Mouse (Mus musculus): ENCODE results near the gene Megf8. TPM values are rescaled to one million over a fixed set of nuclear protein-coding genes. Genes with fewer than 3 reads are reported as not detected.
"Not testable (repeated sequence)": the region's sequence is repeated elsewhere in the genome, so short reads cannot be mapped to it uniquely, and the experiment has no call there.

The Megf8 gene
- polyA plus RNA-seq, 1 experiment from 2014 or later: 6.2 TPM

DNA sequence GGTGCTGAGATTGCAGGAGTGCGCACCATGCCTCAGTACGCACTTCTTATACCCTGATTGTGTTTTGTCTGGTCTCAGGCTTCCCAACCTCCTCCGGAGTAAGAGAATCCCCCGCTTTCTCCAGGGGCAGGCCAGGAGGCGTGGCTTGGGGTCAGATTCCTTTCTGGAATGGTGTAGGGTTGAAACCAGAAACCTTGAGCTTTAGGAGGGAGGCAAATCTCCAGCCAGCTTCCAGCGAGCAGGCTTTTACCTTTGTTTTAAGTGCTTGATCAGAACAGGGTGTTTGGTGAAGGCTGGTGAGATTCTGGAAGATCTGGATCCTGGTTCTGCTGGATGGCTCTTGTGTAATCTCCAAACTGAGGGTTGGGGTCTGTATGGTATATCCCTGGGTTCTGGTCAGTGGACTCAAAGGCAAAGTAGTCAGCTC, 5.1 kb downstream of the Megf8 start:
- Histone ChIP-seq H3K4me2 (peak overlapping the region; percentile 47), H3K9me3 (replicated peaks) (no peaks in the 10 kb centered on the region), H3K36me3 (no peaks in the 10 kb centered on the region), H3K9ac (no peak overlapping the region), H3K4me1 (replicated peaks) (peaks cover 23% of the 10 kb centered on the region), H3K27me3 (no peaks in the 10 kb centered on the region), H3K27ac (peak overlapping the region; percentile 77), H3K4me3 (peak overlapping the region; percentile 15; the same call in 1 of the 2 replicates)
- WGBS: 11% methylated on average over 6 of the region's 6 CpGs
- ATAC-seq (replicated peaks; ENCODE audit: insufficient number of reproducible peaks, insufficient read depth, low FRiP score, low read depth): peak; percentile 62

GRCm38 (mm10) chr7:25323219-25323618, 6.3 kb downstream of the Megf8 start:
- H3K27me3 ChIP-seq: no peaks in the 10 kb centered on the region
- 76% methylated on average over 2 of the region's 2 CpGs for WGBS
- no peak overlapping the region for H3K4me2 ChIP-seq
- peaks cover 14% of the 10 kb centered on the region for H3K4me1 ChIP-seq (replicated peaks)
- H3K36me3 ChIP-seq: no peaks in the 10 kb centered on the region
- ATAC-seq (replicated peaks; ENCODE audit: insufficient number of reproducible peaks, insufficient read depth, low FRiP score, low read depth): no peak
- no peaks in the 10 kb centered on the region for H3K9me3 ChIP-seq (replicated peaks)
- no peak overlapping the region for H3K27ac ChIP-seq
- H3K9ac ChIP-seq: no peak overlapping the region
- H3K4me3 ChIP-seq: no peak overlapping the region

DNA sequence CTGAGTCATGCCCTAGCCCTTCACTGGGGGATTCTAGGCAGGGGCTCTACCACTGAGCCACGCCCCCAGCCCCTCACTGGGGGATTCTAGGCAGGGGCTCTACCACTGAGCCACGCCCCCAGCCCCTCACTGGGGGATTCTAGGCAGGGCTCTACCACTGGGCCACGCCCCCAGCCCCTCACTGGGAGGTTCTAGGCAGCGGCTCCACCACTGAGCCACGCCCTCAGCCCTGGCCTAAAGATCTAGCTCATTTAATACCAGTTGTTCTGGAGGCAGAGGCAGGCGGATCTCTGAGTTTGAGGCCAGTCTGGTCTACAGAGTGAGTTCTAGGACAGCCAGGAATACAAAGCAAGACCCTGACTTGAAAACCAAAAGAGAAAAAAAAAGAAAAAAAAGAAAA, 8.5 kb downstream of the Megf8 start:
- H3K27me3 ChIP-seq; H3K9me3 ChIP-seq (replicated peaks); H3K4me2 ChIP-seq; ATAC-seq (replicated peaks; ENCODE audit: insufficient number of reproducible peaks, insufficient read depth, low FRiP score, low read depth); H3K27ac ChIP-seq; H3K9ac ChIP-seq; H3K4me3 ChIP-seq; H3K36me3 ChIP-seq: not testable (repeated sequence)
- 91% methylated on average over 6 of the region's 6 CpGs for WGBS
- H3K4me1 ChIP-seq (replicated peaks): peaks cover 14% of the 10 kb centered on the region

DNA sequence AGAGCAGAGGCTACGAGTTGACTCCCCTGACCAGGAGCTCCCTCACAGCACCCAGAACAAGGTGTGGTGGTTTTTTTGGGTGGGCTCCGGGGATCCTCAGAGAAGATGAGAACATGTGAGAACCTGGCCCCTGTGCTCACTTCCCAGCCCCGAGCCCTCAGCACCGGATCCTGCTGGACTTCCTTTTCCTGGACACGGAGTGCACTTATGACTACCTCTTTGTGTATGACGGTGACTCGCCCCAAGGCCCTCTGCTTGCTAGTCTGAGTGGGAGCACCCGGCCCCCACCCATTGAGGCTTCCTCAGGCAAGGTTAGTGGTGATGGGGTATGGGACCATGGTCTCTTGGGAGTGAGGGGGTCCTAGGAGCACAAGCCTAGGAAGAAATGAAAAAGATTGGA, 9.3 kb downstream of the Megf8 start:
- H3K27ac ChIP-seq: no peak overlapping the region
- no peak overlapping the region for H3K4me2 ChIP-seq
- H3K27me3 ChIP-seq: no peaks in the 10 kb centered on the region
- H3K4me1 ChIP-seq (replicated peaks): peaks cover 12% of the 10 kb centered on the region
- ATAC-seq (replicated peaks; ENCODE audit: insufficient number of reproducible peaks, insufficient read depth, low FRiP score, low read depth): no peak
- no peak overlapping the region for H3K4me3 ChIP-seq
- no peak overlapping the region for H3K9ac ChIP-seq
- no peaks in the 10 kb centered on the region for H3K9me3 ChIP-seq (replicated peaks)
- peaks cover 7% of the 10 kb centered on the region; the same call in 1 of the 2 replicates for H3K36me3 ChIP-seq
- 74% methylated on average over 8 of the region's 8 CpGs for WGBS

DNA sequence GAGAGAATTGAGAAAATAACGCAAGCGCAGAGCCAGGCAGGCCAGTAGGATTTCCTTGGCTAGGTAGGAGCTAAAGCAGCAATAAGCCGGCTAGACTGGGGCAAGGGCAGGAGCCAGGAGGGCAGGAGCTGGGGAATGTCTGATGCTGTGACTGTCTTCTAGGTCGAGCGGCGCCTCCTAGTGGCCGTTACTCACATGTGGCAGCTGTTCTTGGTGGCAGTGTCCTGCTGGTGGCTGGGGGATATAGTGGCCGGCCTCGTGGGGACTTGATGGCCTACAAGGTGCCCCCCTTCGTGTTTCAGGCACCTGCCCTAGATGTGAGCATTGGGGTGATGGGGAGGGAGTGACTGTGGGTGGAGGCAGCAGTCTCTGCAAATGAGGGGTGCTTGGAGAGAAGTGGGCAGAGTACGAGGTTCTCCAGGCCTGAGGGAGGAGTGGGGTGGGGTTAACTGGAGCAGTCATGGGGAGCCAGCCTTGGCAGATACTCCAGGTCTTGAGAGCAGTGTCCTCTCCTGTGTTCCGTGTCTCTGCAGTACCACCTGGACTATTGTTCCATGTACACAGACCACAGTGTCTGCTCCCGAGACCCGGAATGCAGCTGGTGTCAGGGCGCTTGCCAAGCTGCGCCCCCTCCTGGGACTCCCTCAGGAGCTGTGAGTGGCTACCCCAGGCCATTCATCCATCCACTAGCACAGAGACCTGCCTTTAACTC, 16.8 kb downstream of the Megf8 start:
- Histone ChIP-seq H3K9ac (no peak overlapping the region), H3K4me1 (replicated peaks) (no peaks in the 10 kb centered on the region), H3K9me3 (replicated peaks) (no peaks in the 10 kb centered on the region), H3K4me3 (no peak overlapping the region), H3K27me3 (no peaks in the 10 kb centered on the region), H3K27ac (no peak overlapping the region), H3K4me2 (no peak overlapping the region), H3K36me3 (peaks cover 18% of the 10 kb centered on the region)
- 42% methylated on average over 16 of the region's 16 CpGs for WGBS
- ATAC-seq (replicated peaks; ENCODE audit: insufficient number of reproducible peaks, insufficient read depth, low FRiP score, low read depth): peak; percentile 51; the same call in 1 of the 2 replicates

DNA sequence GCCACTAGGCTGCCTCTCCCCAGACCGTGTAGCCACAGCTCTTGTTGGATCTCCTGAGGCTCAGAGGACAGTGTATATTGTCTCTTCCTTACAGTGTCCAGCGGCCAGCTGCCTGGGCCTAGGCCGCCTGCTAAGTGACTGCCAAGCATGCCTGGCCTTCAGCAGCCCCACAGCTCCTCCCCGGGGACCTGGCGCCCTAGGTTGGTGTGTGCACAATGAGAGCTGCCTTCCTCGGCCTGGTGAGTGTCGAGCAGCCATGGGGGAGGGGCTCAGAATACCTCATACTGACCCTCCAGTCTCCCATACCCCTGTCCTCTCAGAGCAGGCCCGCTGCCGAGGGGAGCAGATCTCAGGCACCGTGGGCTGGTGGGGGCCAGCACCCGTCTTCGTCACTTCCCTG, 17.5 kb downstream of the Megf8 start:
- no peak for ATAC-seq (replicated peaks; ENCODE audit: insufficient number of reproducible peaks, insufficient read depth, low FRiP score, low read depth)
- 79% methylated on average over 12 of the region's 12 CpGs for WGBS
- no peaks in the 10 kb centered on the region for H3K27me3 ChIP-seq
- no peaks in the 10 kb centered on the region for H3K9me3 ChIP-seq (replicated peaks)
- no peak overlapping the region for H3K9ac ChIP-seq
- H3K27ac ChIP-seq: no peak overlapping the region
- H3K4me1 ChIP-seq (replicated peaks): no peaks in the 10 kb centered on the region
- no peak overlapping the region for H3K4me2 ChIP-seq
- H3K4me3 ChIP-seq: no peak overlapping the region
- peaks cover 18% of the 10 kb centered on the region for H3K36me3 ChIP-seq

DNA sequence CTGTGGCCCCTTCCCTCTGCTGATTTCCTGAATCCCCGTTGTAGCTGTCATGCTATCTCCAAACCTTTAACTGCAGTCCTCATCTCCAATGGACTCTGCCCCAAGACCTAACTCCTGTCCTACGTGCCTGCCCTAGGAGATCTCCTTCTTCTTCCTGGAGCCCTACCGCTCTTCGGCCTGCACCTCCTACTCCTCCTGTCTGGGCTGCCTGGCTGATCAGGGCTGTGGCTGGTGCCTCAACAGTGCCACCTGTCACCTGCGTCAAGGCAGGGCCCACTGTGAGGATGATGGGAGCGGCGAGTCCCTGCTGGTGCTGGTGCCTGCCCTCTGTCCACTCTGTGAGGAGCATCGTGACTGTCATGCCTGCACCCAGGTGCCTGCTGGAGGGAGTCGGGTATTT, 22.4 kb downstream of the Megf8 start:
- WGBS: 80% methylated on average over 9 of the region's 9 CpGs
- no peak overlapping the region for H3K9ac ChIP-seq
- H3K4me3 ChIP-seq: no peak overlapping the region
- ATAC-seq (replicated peaks; ENCODE audit: insufficient number of reproducible peaks, insufficient read depth, low FRiP score, low read depth): no peak
- no peaks in the 10 kb centered on the region for H3K4me1 ChIP-seq (replicated peaks)
- H3K9me3 ChIP-seq (replicated peaks): no peaks in the 10 kb centered on the region
- H3K4me2 ChIP-seq: no peak overlapping the region
- no peak overlapping the region for H3K27ac ChIP-seq
- peaks cover 11% of the 10 kb centered on the region; the same call in 1 of the 2 replicates for H3K36me3 ChIP-seq
- no peaks in the 10 kb centered on the region for H3K27me3 ChIP-seq

GRCm38 (mm10) chr7:25341000-25341784, 24.2 kb downstream of the Megf8 start:
- no peak overlapping the region for H3K9ac ChIP-seq
- no peak for ATAC-seq (replicated peaks; ENCODE audit: insufficient number of reproducible peaks, insufficient read depth, low FRiP score, low read depth)
- peaks cover 7% of the 10 kb centered on the region; the same call in 1 of the 2 replicates for H3K36me3 ChIP-seq
- H3K27me3 ChIP-seq: no peaks in the 10 kb centered on the region
- WGBS: 82% methylated on average over 20 of the region's 20 CpGs
- H3K27ac ChIP-seq: no peak overlapping the region
- no peaks in the 10 kb centered on the region for H3K4me1 ChIP-seq (replicated peaks)
- H3K9me3 ChIP-seq (replicated peaks): no peaks in the 10 kb centered on the region
- H3K4me3 ChIP-seq: no peak overlapping the region
- H3K4me2 ChIP-seq: no peak overlapping the region

GRCm38 (mm10) chr7:25348861-25349260, 31.9 kb downstream of the Megf8 start:
- H3K4me2 ChIP-seq: no peak overlapping the region
- H3K27me3 ChIP-seq: no peaks in the 10 kb centered on the region
- H3K4me3 ChIP-seq: no peak overlapping the region
- 0 out of 2 replicates have a peak, but pooled peaks cover 9% of the 10 kb centered on the region for H3K9me3 ChIP-seq (replicated peaks)
- 80% methylated on average over 8 of the region's 8 CpGs for WGBS
- no peak overlapping the region for H3K27ac ChIP-seq
- H3K36me3 ChIP-seq: peaks cover 47% of the 10 kb centered on the region
- no peaks in the 10 kb centered on the region for H3K4me1 ChIP-seq (replicated peaks)
- no peak for ATAC-seq (replicated peaks; ENCODE audit: insufficient number of reproducible peaks, insufficient read depth, low FRiP score, low read depth)
- no peak overlapping the region for H3K9ac ChIP-seq

DNA sequence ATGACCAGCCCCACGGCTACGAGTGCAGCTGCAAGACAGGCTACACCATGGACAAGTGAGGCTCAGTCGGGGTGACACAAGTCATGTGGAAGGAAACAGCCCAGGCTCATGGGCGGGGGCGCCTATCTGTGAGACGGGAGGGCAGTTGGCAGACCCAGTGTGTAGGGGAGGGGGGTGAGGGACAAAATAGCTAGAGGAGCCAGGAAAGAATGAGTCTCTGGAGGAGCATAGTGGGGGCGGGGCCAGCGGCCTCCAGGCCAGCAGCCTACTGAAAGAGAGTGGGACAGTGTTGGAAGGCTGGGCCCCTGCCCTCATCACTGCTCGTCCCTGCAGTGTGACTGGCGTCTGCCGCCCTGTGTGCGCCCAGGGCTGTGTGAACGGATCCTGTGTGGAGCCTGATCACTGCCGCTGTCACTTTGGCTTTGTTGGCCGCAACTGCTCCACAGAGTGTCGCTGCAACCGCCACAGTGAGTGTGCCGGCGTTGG, 41.8 kb downstream of the Megf8 start:
- Histone ChIP-seq H3K36me3 (peaks cover 14% of the 10 kb centered on the region), H3K9ac (0 out of 2 replicates have a peak overlapping the region, but pooled peaks have one; percentile 17), H3K4me1 (replicated peaks) (peaks cover 8% of the 10 kb centered on the region), H3K4me3 (no peak overlapping the region), H3K9me3 (replicated peaks) (no peaks in the 10 kb centered on the region), H3K4me2 (0 out of 2 replicates have a peak overlapping the region, but pooled peaks have one; percentile 13), H3K27ac (peak overlapping the region; percentile 47), H3K27me3 (no peaks in the 10 kb centered on the region)
- ATAC-seq (replicated peaks; ENCODE audit: insufficient number of reproducible peaks, insufficient read depth, low FRiP score, low read depth): peak; percentile 53
- WGBS: 70% methylated on average over 19 of the region's 19 CpGs

- peaks cover 14% of the 10 kb centered on the region for H3K4me1 ChIP-seq (replicated peaks)
- peaks cover 29% of the 10 kb centered on the region for H3K27me3 ChIP-seq
- WGBS: 83% methylated on average over 19 of the region's 19 CpGs
- H3K9ac ChIP-seq: no peak overlapping the region
- peaks cover 14% of the 10 kb centered on the region for H3K36me3 ChIP-seq
- no peak for ATAC-seq (replicated peaks; ENCODE audit: insufficient number of reproducible peaks, insufficient read depth, low FRiP score, low read depth)
- H3K4me2 ChIP-seq: no peak overlapping the region
- no peak overlapping the region for H3K27ac ChIP-seq
- no peaks in the 10 kb centered on the region for H3K9me3 ChIP-seq (replicated peaks)
- no peak overlapping the region for H3K4me3 ChIP-seq
Measured at GRCm38 (mm10) chr7:25363151-25363550, 46.2 kb downstream of the Megf8 start.
